Mouse (Mus musculus) embryonic fibroblast, embryonic 13.5 days (primary cell): ENCODE data around the gene Jdp2. TPM values are rescaled to one million over a fixed set of nuclear protein-coding genes. Genes with fewer than 3 reads are reported as not detected.
A peak's percentile ranks its signal among the peaks of the same experiment; 100 is the strongest.

ENCODE experiments used
- H3K27ac ChIP-seq: 2 replicates; pipeline ENCODE4 v1.5.1; 2012; ENCODE audit warnings: low read length, control low read depth, inconsistent platforms; ENCODE audit not compliant: insufficient read depth
- H3K4me1 ChIP-seq: 2 replicates; pipeline ENCODE4 v1.6.1; 2011; ENCODE audit warnings: low read length; ENCODE audit not compliant: control insufficient read depth, insufficient read depth
- H3K4me3 ChIP-seq: 2 replicates; pipeline ENCODE4 v1.5.1; 2011; ENCODE audit warnings: mild to moderate bottlenecking, control low read depth, low read length; ENCODE audit not compliant: insufficient read depth
- CTCF ChIP-seq: IDR thresholded peaks from 2 replicates; pipeline ENCODE4 v1.5.1; 2011; ENCODE audit warnings: mild to moderate bottlenecking, control low read depth, low read length, moderate library complexity, borderline replicate concordance; ENCODE audit not compliant: insufficient read depth
- POLR2A ChIP-seq: IDR thresholded peaks from 2 replicates; pipeline ENCODE4 v1.6.1; 2011; ENCODE audit warnings: low read depth, mild to moderate bottlenecking, control low read depth, low read length, moderate library complexity
- polyA plus RNA-seq: library from polyadenylated mRNA; stranded (reverse); fragments of >200 nt; gene quantifications from 2 replicates; pipeline ENCODE4 v1.2.4, GENCODE M21; 2011; ENCODE audit warnings: low read depth; ENCODE audit not compliant: missing spikeins, insufficient read length

Jdp2 gene
- polyA plus RNA-seq, 1 experiment: 73.7 TPM

DNA sequence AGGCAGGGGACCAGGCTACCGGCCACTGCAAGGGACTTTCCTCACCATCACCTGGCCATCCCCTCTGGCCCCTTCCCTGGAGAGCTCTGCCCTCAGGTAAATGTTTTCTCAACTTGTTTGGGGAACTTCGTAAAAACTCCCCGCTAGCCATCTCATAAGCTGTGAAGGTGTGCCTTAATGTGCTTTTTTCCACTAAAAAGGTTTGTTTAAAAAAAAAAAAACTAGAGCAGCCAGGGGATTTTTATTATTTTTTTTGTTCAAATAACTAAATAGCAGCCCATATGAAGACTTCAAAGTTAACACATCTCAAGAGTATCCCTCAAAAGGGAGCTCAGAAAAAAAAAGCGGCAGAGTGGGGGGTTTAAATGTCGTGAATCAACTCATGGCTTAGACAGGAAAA, 80.3 kb downstream of the Jdp2 start:
- no peak overlapping the region for H3K27ac ChIP-seq
- H3K4me1 ChIP-seq: no peaks in the 10 kb centered on the region
- H3K4me3 ChIP-seq: no peak overlapping the region
- no peak for TF ChIP-seq CTCF

GRCm38 (mm10) chr12:85679808-85680207, 81.0 kb downstream of the Jdp2 start:
- no peaks in the 10 kb centered on the region for H3K4me1 ChIP-seq
- no peak overlapping the region for H3K4me3 ChIP-seq
- H3K27ac ChIP-seq: no peak overlapping the region
- no peak for TF ChIP-seq POLR2A
- no peak for TF ChIP-seq CTCF

- Histone ChIP-seq H3K4me1 (no peaks in the 10 kb centered on the region), H3K27ac (no peak overlapping the region)
- TF ChIP-seq CTCF: no peak
- TF ChIP-seq POLR2A: no peak
Measured at GRCm38 (mm10) chr12:85682328-85682727, 83.5 kb downstream of the Jdp2 start.

GRCm38 (mm10) chr12:85684411-85685275, 85.8 kb downstream of the Jdp2 start:
- H3K4me1 ChIP-seq: no peaks in the 10 kb centered on the region
- TF ChIP-seq POLR2A (no peak), CTCF (no peak)
- H3K27ac ChIP-seq: no peak overlapping the region
- no peak overlapping the region for H3K4me3 ChIP-seq

More at GRCm38 (mm10) chr12:85682328-85682727, 83.5 kb downstream of the Jdp2 start:
- no peak overlapping the region for H3K4me3 ChIP-seq

DNA sequence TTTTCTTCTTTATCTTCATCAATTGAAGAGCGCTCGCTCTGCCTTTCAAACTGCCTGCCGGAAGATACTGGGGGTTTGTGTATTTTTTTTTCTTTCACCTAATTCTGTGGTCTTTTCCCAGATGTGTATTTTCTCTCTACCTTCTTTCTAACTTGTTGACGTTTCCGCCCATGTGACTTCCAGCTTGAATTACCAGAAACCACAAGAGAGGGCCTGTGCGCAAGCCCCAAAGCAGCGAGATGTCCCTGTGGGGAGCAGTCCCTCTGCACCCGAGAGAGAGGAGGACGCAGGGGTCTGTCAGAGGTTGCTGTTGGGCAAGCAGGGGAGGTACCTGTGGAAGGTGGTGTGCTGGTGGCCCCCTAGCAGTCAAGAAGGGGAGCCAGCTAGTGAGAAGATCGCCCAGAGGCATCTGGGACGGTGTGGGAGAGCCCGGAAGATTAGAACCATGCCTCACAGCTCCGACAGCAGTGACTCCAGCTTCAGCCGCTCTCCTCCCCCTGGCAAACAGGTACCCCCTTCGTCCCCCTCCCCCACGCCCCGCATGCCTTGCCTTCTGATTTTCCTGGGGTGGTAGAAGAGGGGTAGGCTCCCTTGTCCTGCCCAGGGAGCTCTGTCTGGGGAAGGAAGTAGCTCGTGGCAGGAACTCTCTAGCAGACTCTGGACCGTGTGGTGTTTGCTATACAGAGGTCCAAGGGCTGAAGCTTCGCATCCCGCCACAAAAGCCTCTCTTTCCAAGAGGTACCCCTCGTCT, 87.8 kb downstream of the Jdp2 start, which contains the start of gene Batf:
Gene Batf, plus strand, starts transcription at position 204 of the 751 bp plus-strand sequence.
- TF ChIP-seq CTCF: no peak
- 0 out of 2 replicates have a peak, but pooled peaks have one; percentile 11 for TF ChIP-seq POLR2A
- no peak within 1 kb of the TSS for H3K27ac ChIP-seq
- no peak within 1 kb of the TSS for H3K4me3 ChIP-seq
- no peaks in the 10 kb centered on the region for H3K4me1 ChIP-seq

DNA sequence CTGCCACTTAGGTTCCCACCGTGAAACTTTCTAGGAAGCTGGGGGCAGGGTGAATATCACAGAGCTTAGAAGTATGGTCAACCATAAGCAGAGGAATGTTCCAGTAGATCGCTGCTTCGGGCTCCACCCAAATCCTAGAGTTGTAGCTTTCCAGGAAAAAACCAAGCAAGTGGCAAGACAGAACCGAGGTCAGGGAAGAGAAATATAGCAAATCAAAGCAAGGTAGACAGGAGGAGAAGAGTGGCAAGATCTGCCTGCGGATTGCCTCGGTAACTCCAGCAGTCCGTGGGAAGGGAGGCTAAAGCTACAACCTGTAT, 88.3 kb downstream of the Jdp2 start:
- no peak overlapping the region for H3K4me3 ChIP-seq
- H3K4me1 ChIP-seq: no peaks in the 10 kb centered on the region
- no peak for TF ChIP-seq CTCF
- TF ChIP-seq POLR2A: no peak
- no peak overlapping the region for H3K27ac ChIP-seq

GRCm38 (mm10) chr12:85687846-85688245, 89.0 kb downstream of the Jdp2 start:
- H3K4me3 ChIP-seq: no peak overlapping the region
- TF ChIP-seq CTCF (no peak), POLR2A (no peak)
- H3K27ac ChIP-seq: no peak overlapping the region
- H3K4me1 ChIP-seq: no peaks in the 10 kb centered on the region

Other genes starting within 250 kb of the Jdp2 start
- gene Tmed10, start 224.2 kb upstream of the Jdp2 start, polyA plus RNA-seq: 270 and 282 TPM in 2 replicates
- 5.4 and 9.3 TPM in 2 replicates for gene Fos, start 125.1 kb upstream of the Jdp2 start, polyA plus RNA-seq
- 2.1 and 2.2 TPM in 2 replicates for gene Batf, start 87.6 kb downstream of the Jdp2 start, polyA plus RNA-seq
- gene Flvcr2, start 147.5 kb downstream of the Jdp2 start, polyA plus RNA-seq: 1.6 and 2.1 TPM in 2 replicates
- gene Erg28, start 225.5 kb downstream of the Jdp2 start, polyA plus RNA-seq: 106 and 150 TPM in 2 replicates
- 21.0 and 23.0 TPM in 2 replicates for gene Ttll5, start 225.6 kb downstream of the Jdp2 start, polyA plus RNA-seq